Mouse (Mus musculus): Measurements from ENCODE around the gene Gap43. TPM values are rescaled to one million over a fixed set of nuclear protein-coding genes. Genes with fewer than 3 reads are reported as not detected.

The Gap43 gene
- polyA plus RNA-seq (2012; rRNA removed): 224 and 359 TPM in 2 replicates

DNA sequence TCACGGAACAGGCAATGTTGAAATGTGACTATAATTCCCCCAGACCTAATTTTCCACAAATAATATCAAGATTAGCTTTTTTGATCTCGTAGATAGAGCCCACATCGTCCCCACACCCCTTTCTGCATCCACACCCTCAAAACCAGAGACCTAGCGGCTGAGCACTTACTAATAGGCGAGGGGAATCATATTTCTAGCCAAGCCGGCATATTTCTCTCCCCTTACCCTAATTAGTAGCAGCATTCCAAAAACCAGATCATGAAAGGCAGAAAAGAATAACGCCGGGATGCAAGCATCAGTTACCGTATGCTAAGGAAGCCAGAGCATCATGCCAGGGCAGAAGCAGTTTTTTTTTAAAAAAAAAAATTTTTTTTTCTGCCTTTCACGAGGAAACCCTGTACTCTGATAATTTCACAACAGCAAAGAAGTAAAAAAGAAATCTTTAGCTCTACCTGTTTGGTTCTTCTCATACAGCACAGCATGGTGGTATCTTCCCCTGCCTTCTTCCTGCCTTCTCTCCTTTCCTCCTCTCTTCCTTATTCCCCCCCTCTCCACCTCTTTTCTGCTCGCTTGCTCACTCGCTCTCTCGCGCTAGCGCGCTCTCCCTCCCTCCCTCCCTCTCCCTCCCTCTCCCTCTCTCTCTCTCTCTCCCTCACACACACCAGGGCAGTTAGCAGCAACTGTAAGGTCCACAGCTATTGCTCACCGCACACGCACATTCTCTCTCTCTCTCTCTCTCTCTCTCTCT is at the start of gene Gap43:
Gene Gap43 (minus strand): TSS at position 631 of the 748 bp plus-strand sequence.

Measured in central nervous system, embryonic 11.5 days (tissue).